Mouse (Mus musculus): ENCODE measurements at regions not wholly inside any gene's neighbourhood (a gene's known extent, or its start where the extent isn't known, plus 50 kb on each side); places are given as distances from the start of the nearest gene placed in this dataset.
"Not testable (repeated sequence)": the region's sequence is repeated elsewhere in the genome, so short reads cannot be mapped to it uniquely, and the experiment has no call there.

DNA sequence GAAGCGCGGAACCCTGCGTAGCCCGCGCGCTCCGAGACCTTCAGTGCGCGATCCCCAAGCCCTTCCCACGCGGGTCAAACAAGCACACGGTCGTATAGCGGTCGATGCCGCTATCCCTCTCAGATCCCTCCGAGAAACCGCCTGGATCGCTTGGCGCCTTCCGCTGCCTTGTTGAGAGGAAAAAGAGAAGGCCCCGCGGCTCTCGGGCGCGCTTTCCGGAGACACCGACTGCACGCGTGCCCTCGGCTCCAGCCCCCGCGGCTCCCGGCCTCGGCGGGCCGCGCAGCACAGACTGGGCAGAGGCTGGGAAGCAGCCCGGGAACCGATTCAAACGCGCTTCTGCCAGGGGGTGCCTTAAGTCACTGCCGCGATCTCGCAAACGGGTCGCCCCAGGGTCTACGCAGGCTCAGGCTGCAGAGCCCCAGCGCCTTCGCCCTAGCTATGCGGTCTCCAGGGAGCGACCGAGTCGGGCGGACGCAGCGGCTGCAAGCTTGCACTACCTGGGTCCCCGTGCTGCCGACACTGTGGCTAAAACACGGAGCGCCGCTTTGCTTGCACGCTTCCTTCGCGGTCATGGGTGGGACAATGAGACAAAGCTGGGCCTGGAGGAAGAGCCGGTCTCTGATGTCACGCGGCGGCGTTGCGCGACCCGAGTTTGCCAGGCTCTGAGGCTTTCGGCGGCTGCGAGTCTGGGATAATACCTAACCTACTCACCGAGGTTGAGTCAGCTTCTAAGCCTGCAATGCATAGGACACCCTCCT lies 87.3 kb downstream of the Crisp4 start:
- DNase-seq (ENCODE audit: low read depth, low spot score) = peak; percentile 68

DNA sequence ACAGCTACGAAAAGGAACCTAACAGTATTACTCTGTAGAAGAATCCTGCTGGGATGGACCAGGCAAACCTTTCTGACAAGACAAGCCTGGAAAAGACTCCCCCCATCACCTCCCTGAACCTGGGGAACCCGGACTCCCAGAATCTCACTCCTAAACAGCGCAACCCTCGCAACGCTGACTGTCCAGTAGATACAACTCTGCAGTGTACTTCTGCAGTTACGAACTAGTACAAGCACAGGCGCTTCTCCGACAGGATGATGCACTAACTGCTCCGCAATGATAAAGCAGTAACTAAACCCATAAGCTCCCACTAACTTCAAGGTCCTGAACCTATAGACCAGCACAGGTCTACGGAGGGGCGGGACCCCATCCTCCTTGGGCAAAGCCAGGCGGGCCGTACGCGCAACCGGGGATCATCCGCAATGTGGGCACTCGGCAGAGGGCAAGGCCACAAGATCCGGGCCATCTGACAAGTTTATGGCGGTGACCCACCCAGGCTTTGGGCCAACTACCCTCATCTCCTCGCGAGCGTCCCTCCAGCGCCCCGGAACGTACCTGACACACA lies 88.0 kb downstream of the Crisp4 start:
- no peak for DNase-seq (ENCODE audit: low read depth, low spot score)

- peak; percentile 36 for DNase-seq (ENCODE audit: low read depth, low spot score)
These were observed 88.7 kb downstream of the Crisp4 start for GRCm38 (mm10) chr1:18057003-18057402.

DNA sequence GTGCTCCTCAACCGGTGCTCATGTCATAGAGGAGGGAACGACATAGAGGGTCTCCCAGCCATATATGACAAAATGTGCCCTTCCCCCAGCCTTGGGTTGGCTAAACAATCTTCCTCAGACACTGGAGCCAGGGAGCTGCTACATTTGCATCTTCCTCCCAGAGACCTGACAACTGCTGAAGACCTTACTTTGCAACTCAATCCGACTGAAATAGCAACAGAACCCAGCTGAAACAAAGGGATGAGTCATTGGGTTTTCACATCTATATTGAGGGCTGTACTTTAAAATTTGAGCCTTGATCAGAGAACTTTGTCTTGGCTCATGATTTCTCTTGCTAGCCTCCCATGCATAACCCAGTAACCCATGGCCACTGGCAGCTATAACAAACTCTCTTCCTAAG lies 115.5 kb downstream of the Crisp4 start:
- no peak for DNase-seq (ENCODE audit: low read depth, low spot score)

GRCm38 (mm10) chr1:18012941-18013340 lies 132.8 kb downstream of the Crisp4 start:
- DNase-seq (ENCODE audit: low read depth, low spot score) = peak; percentile 52

DNA sequence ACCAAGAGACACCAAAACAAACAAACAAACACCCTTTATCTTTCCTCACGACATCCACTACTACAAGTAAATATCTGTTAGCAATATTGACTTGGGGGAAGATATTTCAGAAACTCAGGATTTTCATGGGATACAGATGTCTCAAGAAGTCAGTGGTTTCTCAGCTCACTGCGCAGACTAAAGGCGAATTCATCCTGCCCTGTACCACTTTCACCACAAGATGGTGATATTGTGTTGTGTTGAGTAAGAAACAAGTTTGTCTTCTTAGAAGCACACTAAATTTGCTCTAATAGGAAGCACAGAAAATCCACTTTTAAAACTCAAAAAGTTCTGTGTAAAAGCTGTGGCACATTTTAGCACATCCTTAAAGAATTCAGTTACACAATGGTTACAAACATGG lies 165.1 kb downstream of the Crisp4 start:
- peak; percentile 73 for DNase-seq (ENCODE audit: low read depth, low spot score)

- peak; percentile 57 for DNase-seq (ENCODE audit: low read depth, low spot score)
These were observed 167.6 kb downstream of the Crisp4 start for GRCm38 (mm10) chr1:17978086-17978485.

- DNase-seq (ENCODE audit: low read depth, low spot score) = not testable (repeated sequence)
These were observed 188.8 kb downstream of the Crisp4 start for GRCm38 (mm10) chr1:17956881-17957280.

- DNase-seq (ENCODE audit: low read depth, low spot score) = peak; percentile 90
These were observed 213.4 kb downstream of the Crisp4 start for GRCm38 (mm10) chr1:17932108-17932810.
